Mouse (Mus musculus): ENCODE measurements around the gene Vps53. TPM values are rescaled to one million over a fixed set of nuclear protein-coding genes. Genes with fewer than 3 reads are reported as not detected.

The Vps53 gene
- polyA plus RNA-seq, 2 experiments from 2014 or later = 44.5 to 55.8 TPM

GRCm38 (mm10) chr11:76167079-76167765 lies 12.2 kb downstream of the Vps53 start:
- ATAC-seq = no peak

DNA sequence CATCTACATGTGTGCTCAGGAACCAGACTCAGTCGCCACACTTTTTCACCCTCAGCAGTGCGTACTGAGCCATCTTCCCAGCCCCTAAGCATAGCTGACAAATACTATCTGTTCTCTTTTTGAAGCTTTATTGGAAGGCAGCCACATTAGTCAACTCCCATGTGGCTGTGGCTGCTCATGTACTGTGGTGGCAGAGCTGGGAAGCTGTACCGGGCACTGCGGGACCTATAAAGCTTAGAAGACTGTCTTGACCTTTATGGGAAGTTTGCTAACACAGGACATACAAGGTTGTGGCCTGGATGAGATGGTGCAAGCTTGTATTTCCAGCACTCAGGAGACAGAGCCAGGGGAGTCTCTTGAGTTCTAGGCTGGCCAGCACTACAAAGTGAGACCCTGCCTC lies 12.8 kb downstream of the Vps53 start:
- ATAC-seq = no peak

DNA sequence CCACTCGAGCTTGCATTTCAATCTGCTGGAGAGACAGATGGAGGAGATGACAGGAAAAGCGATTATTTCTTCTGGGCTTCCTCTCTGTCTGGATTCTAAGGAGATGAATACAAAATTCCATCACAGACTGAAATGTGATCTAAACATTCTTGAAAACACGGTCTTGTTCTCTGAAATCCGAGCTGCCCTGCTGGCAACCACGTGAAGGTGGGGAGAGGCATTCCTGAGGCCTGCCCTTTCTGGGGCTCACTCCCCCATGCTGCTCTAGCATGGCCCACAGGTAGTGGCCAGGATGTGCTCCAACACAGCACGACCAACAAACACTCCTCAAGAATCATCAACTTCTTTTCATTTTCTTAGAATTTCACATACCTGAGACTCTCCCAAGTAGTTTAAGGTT lies 19.2 kb downstream of the Vps53 start:
- ATAC-seq = no peak

DNA sequence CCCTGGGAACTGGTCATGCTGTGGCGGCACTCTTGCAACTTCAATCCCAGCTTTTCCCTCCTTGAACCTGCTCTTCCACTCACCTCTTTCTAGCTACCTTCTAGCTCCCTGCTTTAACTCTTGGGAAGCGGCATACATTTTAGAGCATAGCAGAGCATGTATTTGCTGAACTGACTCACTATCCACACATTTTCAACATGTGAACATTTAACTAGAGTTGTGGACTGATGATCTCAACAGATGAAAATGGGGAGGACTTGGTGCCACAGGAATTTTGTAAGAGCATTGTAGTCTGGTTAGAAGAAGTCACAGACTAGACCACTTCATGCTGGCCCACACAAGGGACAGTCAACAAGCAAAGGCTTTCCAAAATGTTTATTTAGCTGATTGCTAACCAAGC lies 21.1 kb downstream of the Vps53 start:
- ATAC-seq = no peak

DNA sequence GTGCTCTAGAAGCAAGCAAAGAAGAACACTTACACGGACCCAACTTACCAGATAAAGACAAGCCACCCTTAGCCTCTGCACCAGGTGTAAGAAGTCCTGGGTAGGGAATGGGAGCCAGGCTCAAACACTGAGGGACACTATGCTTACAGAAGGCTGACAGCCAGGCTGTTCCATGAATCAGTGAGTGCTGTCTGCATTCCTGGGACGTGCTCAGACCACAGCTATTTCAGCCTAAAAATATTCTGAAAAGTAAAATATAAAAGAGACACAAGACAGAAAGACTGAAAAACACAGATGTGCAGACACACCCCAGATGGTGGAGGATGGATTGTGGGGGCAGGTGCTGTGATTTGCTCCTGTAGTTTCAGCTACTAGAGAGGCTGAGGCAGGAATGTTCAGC lies 24.6 kb downstream of the Vps53 start:
- no peak for ATAC-seq

GRCm38 (mm10) chr11:76154200-76154599 lies 25.2 kb downstream of the Vps53 start:
- no peak for ATAC-seq

DNA sequence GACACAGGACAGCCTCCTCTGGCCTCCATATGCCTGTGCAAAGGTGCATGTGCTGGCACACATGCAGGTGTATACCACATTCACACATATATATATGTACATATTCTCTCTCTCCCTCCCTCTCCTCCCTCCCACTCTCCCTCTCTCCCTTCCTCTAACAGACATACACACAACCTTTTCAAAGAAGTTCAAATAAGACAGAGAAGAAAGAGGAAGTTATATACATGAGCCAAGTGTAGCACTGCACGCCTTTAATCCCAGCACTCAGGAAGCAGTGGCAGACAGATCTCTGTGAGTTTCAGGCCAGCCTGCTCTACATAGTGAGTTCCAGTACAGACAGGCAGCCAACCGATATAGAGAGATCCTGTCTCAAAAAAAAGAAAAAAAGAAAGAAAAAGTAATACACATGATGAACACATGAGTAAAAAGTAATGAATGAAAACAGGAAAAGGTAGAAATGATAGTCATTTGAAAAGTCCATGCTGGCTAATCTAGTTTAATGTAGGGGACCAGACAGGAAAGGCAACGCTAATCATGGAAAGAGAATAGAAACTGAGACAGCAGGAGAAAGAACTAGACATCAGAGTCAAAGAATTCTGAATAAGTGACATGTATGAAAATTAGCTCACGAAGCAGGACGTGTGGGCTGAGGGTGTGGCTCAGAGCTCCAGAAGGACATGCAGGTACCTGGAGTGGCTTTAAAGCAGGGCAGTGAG lies 26.1 kb downstream of the Vps53 start:
- no peak for ATAC-seq

DNA sequence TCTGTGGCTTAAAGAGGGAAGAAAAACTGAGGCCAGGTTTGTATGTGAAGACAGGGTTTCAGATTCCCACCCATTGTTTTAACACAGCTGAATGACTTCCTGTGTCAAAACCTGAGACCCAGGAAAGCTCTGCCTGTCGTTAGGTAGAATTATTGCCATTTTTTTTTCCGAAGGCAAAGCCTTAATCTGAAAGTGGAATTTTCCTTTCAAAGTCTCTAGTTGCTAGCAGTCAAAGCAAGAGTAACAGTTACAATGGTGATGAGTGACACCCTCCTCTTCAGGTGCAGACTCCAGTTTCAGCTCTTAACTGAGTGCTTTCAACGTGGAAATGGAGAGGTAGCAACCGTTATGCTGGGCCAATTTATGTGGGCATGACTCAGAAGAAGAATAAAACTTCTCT lies 28.5 kb downstream of the Vps53 start:
- ATAC-seq = no peak

GRCm38 (mm10) chr11:76148055-76149008 lies 31.1 kb downstream of the Vps53 start:
- ATAC-seq = no peak

DNA sequence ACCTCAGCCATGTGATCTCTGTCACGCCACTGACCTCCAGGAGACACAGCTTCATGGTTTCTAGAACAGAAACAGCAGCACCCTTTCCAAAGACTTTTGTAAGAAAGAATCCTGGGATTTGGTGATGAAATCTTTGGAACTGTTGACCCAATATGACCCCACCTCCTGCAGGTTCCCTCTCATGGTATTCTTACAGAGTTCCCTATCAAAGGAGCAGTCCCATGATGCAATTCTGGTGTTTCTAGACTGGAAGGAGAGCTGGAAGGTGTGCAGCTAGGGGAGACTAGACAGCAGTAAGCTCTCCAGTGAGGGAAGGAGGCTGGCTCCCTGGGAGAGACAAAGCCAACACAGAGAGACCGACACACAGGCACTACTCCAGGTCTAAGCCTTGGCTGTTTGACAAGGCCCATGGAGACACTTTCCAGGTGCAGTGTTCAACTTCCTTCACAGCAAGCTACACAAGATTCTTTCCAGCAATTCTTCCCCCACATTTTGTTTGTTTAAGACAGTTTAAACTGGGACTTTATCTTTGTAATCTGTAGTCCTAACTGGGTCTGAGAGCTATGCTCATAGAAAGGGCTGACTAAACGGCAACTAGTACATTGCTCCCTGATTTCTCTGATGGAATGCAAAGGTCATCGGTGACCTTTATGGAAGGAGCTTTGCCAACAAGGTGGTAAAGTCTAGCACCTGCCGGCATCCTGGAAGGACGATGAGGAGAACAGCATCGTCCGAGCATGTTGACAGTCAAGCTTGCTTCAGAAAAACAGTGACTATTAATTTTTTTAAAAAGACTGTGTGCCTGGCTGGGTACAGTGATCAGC lies 33.0 kb downstream of the Vps53 start:
- no peak for ATAC-seq

GRCm38 (mm10) chr11:76145169-76145568 lies 34.3 kb downstream of the Vps53 start:
- no peak for ATAC-seq

GRCm38 (mm10) chr11:76144386-76144785 lies 35.1 kb downstream of the Vps53 start:
- no peak for ATAC-seq

GRCm38 (mm10) chr11:76137996-76138395 lies 41.5 kb downstream of the Vps53 start:
- ATAC-seq = no peak

DNA sequence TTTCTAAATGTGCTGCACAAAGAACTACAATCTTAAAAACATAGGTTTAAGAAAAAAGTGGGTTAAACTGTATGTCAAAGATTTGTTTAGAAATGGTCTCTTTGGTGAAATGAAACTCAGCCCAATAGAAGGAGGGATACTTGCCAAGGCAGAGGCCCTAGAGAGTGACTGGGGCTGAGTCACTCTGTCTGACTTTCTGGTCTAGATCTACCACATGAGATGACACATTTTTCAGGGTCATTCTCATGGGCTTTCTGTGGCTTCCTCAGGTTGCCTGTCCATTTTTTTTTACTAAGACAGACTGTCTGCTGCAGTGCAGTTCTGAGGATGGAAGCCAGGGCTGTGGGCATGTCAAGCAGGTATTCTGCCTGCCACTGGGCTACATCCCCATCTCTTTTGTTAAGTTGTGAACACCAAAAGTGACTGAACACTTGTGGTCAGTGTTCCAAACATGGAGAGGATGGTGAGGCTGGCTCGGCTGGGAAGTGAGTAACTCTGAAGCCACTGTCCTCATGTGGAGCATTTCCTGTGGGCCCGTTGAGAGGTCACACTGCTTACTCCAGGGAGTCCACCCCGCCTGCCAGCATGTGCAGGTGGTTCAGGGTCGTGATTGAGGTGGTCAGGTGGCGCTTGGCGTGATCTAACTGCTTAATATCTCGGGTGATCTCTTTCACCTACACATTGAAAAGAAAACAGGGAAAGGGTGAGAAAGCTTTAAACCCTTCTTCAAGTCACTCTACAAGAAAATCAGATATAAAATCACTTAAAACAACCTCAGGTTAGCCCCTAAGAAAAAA lies 43.6 kb downstream of the Vps53 start:
- ATAC-seq = no peak

- ATAC-seq = no peak
Observed at GRCm38 (mm10) chr11:76130859-76131258, 48.6 kb downstream of the Vps53 start.

DNA sequence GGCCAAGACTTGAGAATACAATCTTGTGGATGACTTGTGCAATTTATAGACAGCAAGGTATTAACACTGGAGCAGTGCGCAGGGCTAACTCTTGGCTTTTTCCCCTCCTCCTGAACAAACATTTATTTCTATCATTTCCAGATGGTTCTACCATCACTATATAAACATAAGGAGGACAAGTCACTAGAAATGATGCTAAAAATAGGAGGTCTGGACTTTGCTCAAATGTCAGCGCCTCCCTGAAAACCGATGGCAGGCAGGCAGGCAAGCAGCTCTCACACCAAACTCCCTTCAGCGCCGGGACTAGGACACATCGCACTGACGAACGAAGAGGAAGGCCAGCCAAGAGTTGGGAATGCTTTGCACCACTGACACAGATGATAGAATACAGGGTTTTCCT lies 54.1 kb downstream of the Vps53 start:
- ATAC-seq = no peak

DNA sequence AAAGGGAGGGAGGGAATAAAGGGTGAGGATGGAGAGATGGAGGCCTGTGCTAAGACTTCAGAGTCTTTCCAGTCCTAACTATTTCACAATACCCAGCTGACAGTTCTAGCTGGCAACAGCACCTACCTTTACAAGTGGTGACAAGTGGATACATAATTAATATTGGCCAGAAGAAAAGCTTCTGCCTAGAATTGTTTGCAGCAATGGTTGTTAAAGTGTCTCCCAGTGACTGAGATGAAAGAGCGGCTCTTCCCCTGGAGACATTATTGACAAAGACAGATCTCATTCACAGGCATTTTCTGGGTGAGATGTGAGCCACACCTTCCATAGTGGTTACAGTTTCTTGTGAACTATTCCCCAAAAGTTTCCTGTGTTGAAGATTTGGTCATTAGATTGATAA lies 55.9 kb downstream of the Vps53 start:
- ATAC-seq = no peak

GRCm38 (mm10) chr11:76122571-76122970 lies 56.9 kb downstream of the Vps53 start:
- ATAC-seq = no peak

GRCm38 (mm10) chr11:76121086-76121485 lies 58.4 kb downstream of the Vps53 start:
- no peak for ATAC-seq

DNA sequence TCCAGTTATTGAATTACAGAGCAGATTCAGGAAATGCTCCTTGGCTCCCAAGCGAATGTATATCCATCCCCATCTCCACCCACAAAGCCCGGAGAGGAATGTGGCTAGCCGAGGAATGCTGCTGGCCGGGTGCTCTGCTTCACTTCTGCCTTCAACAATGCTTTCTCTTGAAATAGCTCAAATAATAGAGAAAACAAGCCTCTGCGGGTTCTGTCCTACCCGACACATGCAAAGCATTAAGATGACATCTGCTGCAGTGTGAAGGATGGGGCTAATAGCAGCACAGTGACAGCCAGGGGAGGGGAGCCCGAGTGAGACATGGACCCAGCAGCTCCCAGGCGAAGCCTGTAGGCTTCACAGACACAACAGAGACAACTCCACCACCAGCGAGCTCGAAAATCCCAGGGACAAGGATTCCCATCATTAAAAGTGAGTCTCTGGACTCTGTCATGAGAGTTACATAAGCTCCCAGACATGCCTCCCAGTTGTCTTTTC lies 59.0 kb downstream of the Vps53 start:
- ATAC-seq = no peak

- no peak for ATAC-seq
Observed at GRCm38 (mm10) chr11:76110416-76110815, 69.0 kb downstream of the Vps53 start.

Data from activated CD4-positive, CD25-positive, alpha-beta regulatory T cell, adult 4 months (primary cell).